Mouse (Mus musculus) c-Kit-negative CD71-positive TER-119-positive erythroid progenitor cells, embryonic 14.5 days (primary cell): ENCODE measurements at regions not wholly inside any gene's neighbourhood (a gene's known extent, or its start where the extent isn't known, plus 50 kb on each side); places are given as distances from the start of the nearest gene placed in this dataset.

Source experiments
- DNase-seq: peaks from one replicate; pipeline ENCODE4 v3.0.0-alpha.2; 2013; ENCODE audit warnings: low read depth, low spot score

- DNase-seq, result no peak
Measured at GRCm38 (mm10) chr6:135524886-135525285, 162.5 kb downstream of the Emp1 start.

GRCm38 (mm10) chr6:135525841-135526327, 163.5 kb downstream of the Emp1 start:
- no peak for DNase-seq

- DNase-seq, result no peak
Measured at GRCm38 (mm10) chr6:135526460-135527160, 164.3 kb downstream of the Emp1 start.

GRCm38 (mm10) chr6:135527879-135528278, 165.5 kb downstream of the Emp1 start:
- DNase-seq, result no peak

GRCm38 (mm10) chr6:135539791-135540646, 177.7 kb downstream of the Emp1 start:
- no peak for DNase-seq

GRCm38 (mm10) chr6:135541566-135541965, 179.2 kb downstream of the Emp1 start:
- no peak for DNase-seq

- DNase-seq, result no peak
Measured at GRCm38 (mm10) chr6:135542356-135542755, 180.0 kb downstream of the Emp1 start.

GRCm38 (mm10) chr6:135543390-135543789, 181.0 kb downstream of the Emp1 start:
- no peak for DNase-seq

GRCm38 (mm10) chr6:135543863-135544262, 181.5 kb downstream of the Emp1 start:
- no peak for DNase-seq

- no peak for DNase-seq
Measured at GRCm38 (mm10) chr6:135550368-135550950, 188.1 kb downstream of the Emp1 start.

- DNase-seq, result no peak
Measured at GRCm38 (mm10) chr6:135552396-135552795, 190.1 kb downstream of the Emp1 start.

- DNase-seq, result no peak
Measured at GRCm38 (mm10) chr6:135559501-135559907, 197.2 kb downstream of the Emp1 start.

GRCm38 (mm10) chr6:135562267-135562666, 199.9 kb downstream of the Emp1 start:
- DNase-seq, result no peak

- DNase-seq, result no peak
Measured at GRCm38 (mm10) chr6:135563766-135564165, 201.4 kb downstream of the Emp1 start.

GRCm38 (mm10) chr6:135569086-135569485, 206.7 kb downstream of the Emp1 start:
- no peak for DNase-seq

GRCm38 (mm10) chr6:135575294-135575693, 212.9 kb downstream of the Emp1 start:
- no peak for DNase-seq

- DNase-seq, result no peak
Measured at GRCm38 (mm10) chr6:135578728-135579127, 216.4 kb downstream of the Emp1 start.

GRCm38 (mm10) chr6:135582567-135582966, 220.2 kb downstream of the Emp1 start:
- DNase-seq, result no peak

GRCm38 (mm10) chr6:135584782-135585181, 222.4 kb downstream of the Emp1 start:
- no peak for DNase-seq

GRCm38 (mm10) chr6:135590084-135590483, 227.7 kb downstream of the Emp1 start:
- DNase-seq, result no peak

- DNase-seq, result no peak
Measured at GRCm38 (mm10) chr6:135591085-135591484, 228.7 kb downstream of the Emp1 start.

- DNase-seq, result no peak
Measured at GRCm38 (mm10) chr6:135596358-135596757, 234.0 kb downstream of the Emp1 start.
